Mouse (Mus musculus) mature B cell (primary cell): ENCODE data around the gene Cdhr4.

Experiments
- in situ Hi-C: fragments of 300-500 bp; cut with MboI; formaldehyde crosslinking; loops from 2 replicates; pipeline ENCODE4 v1.14.3; 2019

Gene Cdhr4

DNA sequence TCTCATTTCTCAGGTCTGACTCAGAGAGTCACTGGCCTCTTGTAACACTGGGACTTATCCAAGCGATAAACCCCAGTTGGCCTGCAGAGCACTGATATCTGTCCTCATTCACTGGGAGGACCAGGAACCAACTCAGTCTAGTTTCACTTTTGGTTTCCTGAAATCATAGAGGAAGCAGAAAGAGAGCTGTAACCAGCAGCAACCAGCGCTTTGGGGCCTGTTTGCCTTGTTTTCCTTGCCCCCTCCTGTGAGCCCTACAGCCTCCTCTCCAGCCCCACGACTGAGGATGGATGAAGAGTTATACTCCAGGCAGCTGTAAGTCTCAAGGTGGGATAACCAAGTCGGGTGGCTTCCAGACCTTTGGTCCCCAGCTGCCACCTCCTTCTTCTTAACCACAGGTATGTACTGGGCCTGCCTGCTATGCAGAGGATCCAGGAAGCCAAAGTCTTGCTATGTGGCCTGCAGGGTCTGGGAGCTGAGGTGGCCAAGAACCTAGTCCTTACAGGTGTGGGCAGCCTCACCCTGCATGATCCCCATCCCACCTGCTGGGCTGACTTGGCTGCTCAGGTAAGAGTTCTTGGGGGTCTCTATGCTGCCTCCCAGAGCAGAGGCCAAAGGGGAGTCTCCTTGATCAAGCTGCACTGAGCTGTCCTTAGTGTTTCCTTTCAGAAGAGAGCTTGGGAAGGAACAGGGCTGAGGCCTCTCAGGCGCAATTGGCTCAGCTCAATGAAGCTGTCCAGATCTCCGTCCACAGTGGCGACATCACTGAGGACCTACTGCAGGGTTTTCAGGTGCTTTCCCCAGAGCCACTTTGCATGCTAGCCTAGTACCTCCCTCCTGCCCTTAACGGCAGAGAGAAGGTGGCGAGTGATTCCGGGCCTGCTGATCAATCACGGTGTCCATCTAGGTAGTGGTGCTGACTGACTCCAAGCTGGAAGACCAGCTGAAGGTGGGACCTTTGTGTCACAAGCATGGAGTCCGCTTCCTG is 16.6 kb upstream of the Cdhr4 start, which contains the start of gene Uba7:
TSS of gene Uba7 (plus strand) at position 107 of the 988 bp plus-strand sequence.
- in situ Hi-C loops, result no loop called here

DNA sequence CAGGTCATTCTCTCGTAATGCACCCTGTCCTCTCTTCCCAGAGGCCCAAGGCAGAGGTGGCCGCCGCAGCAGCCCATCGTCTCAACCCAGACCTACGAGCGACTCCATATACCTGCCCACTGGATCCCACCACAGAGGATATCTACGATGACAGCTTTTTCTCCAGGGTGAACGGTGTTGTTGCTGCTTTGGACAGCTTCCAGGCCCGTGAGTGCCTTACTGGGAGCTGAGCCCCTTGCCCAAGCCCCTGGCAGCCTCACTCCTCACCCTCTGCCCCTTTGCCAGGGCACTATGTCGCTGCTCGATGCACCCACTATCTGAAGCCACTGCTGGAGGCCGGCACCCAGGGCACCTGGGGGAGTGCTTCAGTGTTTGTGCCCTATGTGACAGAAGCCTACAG is 13.5 kb upstream of the Cdhr4 start:
- in situ Hi-C loops, result no loop called here

DNA sequence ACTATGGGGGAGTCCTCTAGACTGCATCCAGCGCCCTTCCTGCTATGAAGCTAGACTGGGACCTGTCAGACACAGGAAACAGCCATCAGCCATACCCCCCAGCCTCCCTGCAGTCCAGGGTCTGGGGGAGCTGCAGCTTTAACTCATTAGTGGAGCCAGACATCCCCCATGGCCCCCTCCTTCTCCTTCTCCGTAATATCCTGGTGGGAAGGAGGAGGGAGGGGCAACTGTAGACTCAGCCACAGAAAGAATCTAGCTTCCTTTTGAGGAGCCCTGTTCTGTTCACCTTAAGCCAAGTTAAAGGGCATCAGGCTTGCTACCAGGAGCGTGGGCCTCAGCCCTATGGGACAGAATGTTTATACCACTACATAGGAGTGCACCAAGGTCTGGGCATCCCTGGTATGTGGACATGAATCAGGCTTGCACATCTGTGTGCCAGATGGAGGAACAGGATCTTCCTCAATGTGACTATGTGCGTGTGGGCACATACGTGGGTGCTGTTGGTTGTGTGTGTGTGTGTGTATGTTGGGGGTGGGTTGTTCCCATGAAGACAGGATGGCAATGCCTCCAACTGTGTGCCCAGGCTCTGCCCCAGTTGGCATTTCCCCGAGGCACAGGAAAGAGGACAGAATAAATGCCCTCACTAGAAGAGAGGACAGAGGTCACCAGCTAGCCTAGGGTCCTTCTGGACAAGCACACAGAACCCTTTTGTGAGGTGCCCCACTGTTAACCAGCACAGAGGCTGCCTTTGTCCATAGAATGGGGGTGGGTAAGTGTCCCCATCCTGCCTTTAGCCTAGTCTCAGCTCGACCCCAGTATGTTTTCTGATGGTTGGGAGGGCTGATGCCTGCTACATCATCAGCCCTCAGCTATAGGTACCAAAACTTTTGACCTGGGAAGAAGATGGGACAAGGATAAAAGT is 10.4 kb upstream of the Cdhr4 start:
- in situ Hi-C loops, result no loop called here

DNA sequence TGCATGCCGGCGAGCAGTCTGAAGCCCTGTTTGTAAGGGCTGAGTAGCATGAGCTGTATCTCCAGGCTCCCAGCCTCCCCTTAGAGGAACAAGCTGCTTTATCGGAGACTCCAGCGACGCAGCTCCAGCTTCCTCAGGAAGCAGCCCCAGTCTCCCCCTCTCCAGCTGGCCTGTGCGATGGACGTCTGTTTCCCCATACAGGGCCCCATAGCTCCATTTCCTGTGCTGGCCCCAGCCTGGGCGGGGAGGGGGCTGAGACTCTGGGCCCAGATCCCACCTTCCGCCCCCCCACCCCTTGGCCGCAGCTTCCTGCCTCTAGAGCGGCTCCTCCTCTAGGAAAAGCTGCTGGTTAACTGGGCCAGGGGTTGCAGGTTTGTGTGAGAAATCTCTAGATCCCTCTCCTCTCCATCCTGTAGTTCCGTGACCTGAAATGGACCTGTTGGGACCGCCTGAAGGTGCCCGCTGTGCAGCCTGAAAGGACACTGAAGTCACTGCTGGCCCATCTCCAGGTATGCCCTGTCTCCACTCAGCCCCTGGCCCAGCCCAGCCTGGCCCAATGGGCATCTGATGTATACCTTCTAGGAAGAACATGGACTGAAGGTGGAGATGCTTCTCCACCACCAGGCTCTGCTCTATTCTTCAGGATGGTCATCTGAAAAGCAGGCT is 9.5 kb upstream of the Cdhr4 start, which contains the start of gene Gm20661:
TSS of gene Gm20661 (plus strand) at position 378 of the 666 bp plus-strand sequence.
- in situ Hi-C loops, result no loop called here

DNA sequence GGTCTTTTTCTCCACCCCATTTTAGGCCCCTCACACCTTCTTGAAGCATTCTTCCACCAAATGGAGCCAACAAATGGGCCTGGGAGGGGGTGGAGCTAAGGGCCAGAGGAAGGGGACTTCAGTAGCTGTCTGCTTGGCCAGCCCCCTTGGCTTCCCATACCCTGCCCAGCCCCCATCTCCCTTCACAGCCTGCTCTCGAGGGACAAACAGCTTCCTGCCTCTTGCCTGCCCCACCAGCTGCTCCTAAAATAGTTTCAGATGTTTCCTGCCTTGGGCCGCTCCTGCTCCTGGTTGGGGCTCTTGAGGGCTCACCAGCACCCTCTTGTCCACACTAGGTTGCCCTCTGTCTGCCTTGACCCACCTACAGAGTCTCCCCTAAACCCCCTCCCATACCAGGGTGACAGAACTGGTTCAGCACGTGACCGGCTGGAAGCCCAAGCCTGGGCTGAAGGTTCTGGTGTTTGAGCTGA is 8.8 kb upstream of the Cdhr4 start:
- in situ Hi-C loops, result no loop called here

DNA sequence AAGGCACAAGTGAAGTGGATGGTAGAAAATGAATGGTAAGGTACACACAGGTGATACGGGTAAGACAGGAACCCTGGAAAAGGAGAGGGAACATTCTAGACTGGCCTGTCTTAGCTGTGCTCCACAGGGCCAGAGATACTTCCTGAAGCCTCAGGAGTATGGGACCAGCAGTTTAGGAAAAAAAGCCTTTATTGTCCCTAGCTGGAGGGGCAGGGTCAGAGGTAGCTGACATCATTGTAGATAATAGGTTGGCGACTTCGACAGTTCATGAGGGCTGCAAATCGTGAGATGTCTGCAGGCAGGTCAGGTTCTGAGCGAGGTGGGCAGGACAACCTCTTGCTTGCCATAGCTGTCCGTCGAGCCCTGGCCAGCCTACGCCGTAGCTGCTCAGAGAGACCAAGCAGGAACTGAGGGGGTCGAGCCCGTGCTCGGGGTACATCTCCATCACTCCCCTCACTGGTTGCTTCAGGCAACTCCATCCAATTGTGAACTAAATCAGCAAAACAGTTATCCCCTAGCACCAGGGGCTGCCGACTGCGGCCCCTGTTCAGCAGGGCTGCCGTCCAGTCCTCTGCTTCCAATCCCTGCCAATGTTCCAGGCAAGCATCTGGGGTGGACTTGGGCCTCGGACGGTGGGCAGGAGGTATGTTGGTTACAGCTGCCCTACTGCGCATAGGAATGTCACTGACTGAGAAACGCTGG is 8.1 kb upstream of the Cdhr4 start:
- in situ Hi-C loops, result no loop called here

DNA sequence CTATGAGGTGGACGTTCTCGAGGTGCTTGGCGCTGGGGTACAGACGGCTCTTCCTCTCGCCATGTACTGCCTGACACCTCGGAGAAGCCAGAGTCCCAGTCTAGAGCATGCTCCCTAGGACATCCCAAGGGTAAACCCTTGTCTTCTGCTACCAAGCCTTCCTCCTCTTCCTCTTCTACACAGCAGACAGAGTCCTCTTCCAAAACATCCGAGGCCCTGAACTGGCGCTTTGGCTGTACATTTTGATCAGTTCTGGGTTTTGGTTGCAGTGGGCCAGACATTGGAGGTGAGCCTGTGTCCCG is 7.6 kb upstream of the Cdhr4 start:
- in situ Hi-C loops, result no loop called here

DNA sequence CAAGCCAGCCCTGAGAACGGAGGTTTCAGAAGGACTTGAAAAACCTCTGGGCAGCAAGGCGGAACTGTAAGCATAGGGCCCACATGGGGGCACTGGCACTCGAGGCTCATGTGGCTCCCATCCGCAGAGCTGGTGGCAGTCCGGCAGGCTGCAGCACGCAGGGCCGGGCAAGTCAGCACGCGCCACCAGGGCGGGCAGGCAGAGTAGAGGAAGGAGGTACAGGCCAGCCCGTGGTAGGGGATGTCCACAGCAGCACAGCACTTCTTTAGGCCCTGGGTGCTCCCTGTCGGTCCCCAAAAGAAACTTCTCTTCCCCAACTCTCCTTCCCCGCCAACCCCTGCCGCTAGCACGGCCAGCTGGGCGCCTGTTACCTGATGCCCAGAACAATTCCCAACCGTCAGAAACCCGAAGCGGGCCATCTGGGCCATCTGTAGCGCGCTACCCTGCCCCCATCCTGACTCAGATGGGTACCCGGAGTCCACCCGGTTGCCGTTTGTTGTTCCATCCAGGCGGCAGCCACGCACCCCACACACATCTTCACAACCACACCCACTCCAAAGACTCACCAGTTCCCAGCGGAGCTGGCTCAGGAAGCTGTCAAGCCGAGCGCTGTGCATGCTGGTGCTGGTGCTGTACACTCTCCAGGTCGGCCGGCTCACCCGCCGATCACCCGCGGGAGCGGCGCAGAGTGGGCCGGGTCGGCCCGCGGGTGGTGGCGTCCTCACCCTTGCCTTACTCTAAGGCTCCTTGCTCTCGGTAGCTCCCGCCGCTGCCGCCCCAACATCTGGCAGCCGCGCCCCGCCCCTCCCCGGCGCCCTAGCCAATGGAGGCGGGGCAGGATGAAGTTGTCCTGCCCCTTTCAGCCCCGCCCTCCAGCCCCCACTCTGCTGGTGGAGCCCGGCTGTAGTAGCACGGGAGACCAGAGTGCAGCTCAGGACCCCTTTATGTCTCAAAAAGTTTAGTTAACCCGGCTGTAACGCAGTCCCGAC is 6.9 kb upstream of the Cdhr4 start, which contains the start of gene Inka1:
TSS of gene Inka1 (minus strand) at position 749 of the 989 bp plus-strand sequence.
- in situ Hi-C loops, result no loop called here

DNA sequence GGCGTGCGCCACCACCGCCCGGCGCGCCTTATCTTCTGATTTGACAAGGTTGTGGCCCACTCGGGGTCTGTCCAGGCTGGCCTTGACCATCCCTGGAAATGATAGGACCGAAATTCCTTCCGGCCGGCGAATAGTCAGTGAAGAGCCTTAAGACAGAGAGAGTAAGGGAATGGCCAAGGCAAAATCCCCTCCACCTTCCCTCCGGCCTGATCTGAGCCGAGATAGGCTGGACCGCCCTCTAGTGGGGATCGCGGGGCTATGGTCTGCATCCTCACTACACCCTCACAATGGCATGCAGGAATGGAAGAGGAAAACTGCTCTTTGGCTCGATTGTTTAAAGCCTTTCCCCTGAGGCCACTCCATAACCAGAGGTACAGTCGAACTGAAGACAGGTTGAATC is 5.9 kb upstream of the Cdhr4 start:
- in situ Hi-C loops, result no loop called here

DNA sequence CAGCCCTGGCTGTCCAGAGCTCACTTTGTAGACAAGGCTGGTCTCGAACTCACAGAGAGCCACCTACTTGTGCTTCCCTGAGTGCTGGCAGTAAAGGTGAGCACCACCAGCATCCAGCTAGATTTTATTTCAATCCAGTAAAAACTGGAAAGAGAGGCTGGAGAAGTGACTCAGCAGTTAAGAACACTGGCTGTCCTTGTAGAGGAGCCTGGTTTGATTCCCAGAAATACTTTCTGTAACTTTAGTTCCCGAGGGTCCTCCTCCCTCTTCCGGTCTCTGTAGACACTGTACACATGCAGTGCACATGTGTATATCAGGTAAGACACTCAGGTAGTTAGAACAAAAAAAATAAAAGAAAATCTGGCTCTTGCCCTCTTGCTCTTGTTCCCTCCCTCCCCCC is 4.3 kb upstream of the Cdhr4 start:
- in situ Hi-C loops, result no loop called here

DNA sequence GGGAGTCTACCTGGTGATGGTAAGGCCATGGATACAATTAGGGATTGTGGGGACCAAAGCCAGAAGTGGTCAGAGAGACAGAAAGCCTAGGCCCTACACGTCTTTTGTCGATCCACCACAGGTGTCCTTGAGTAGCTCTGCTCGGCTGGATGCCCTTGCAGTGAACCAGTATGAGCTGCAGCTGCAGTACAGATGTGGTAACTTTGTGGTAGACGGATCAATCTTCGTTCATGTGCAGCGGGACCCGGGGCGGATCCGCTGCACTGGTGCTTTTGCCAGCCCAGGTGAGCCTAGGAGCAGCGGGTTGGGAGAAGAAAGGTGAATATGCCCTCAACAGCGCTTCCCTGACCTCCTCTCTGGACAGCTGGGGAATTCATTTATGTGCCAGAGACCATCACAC is 716 bp downstream of the Cdhr4 start:
- in situ Hi-C loops, result no loop called here

DNA sequence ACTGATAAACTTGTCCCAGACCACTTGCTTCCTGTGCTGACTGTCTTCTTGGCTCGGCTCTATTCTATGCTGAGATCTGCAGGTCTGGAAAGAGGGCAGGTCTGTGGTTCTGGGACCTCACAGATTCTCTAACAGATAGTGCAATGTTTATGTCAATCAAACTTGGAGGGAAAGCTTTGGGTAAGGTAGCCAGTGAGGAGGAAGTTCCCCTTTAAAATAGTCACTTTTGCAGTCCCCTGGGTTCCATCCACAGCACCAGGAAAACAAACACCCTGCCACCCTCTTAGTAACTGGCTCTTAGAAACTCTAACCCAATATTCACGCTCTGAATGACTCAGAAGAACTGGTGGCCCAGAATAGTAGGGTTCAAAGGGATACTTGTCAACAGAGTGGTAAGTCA is 2.2 kb downstream of the Cdhr4 start:
- in situ Hi-C loops, result no loop called here

DNA sequence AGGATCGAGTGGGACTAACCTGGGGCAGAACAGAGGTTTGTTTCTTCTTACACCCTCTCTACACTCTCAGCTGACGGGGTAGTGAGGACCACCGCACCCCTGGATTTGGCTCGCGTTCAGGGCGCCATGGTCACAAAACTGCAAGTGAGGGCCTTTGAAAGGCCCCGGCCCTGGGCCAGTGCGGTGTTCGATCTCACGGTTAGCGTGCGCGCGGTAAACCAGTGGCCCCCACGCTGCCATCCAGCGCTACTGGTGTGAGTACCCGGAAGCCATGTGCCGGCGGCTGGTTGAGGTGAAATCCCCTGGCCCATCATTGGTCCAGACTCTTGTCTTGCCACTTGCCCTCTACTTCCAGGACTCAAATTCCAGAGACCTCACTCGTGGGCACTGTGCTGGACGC is 3.2 kb downstream of the Cdhr4 start:
- in situ Hi-C loops, result no loop called here

DNA sequence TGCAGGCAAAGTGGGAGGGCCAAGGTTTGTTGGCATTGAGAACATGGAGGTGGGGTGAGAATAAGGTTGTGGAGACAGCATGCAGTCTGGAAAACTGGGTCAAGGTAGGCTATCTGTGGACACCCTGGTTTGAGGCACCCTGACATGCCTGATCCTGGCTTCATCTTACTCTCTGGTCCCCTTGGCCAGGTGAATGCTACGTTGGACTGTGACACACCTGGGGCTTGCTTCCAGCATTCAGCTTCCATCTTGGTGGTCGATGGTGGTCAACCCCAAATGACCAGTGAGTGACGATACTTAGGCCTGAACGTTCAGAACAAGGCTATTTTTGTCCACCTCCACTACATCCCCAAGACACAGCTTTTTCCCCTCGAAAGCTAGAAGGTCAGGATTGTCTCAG is 3.8 kb downstream of the Cdhr4 start, which contains the start of gene Gm20662:
TSS of gene Gm20662 (plus strand) at position 301 of the 400 bp plus-strand sequence.
- in situ Hi-C loops, result no loop called here

DNA sequence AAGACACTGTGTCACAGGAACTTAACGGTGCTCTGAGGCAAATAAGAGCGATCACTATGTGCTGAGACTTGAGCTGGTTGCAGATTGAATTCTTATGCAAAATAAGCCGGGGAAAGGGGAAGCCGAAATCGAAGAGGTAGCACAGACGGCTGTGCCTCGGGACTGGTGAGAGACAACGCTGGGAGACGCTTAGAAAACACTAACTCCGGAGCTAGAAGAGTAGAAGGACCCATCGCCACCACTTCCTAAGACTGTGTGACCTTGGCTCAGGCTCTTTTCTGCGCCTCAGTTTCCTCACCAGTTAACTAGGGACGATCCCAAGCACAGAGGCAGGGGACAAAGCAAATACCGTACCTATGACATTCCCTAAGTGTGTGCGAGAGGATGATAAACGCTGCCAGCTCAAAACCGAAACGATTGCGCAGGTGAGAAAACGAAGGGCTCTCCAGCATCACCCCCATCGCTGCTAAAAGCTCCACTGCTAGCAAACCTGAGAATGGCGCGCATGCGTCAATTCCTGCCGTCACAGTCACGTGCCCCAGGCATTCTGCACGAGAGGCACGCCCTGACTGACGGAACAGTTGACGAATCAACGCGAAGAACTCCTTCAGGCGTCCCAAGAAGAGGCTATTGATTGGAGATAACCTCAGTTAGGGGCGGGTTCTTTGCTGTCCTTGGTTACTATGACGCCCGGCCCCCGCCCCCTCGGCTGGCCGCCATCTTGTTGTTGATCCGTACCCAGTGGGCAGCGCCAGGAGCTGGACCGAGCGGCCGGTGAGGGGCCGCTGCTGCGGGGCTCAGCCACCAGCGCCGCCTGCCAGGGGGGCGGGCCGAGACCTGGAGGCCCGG is 9.8 kb downstream of the Cdhr4 start, which contains the start of gene Ip6k1:
TSS of gene Ip6k1 (plus strand) at position 580 of the 849 bp plus-strand sequence.
- in situ Hi-C loops, result no loop called here

DNA sequence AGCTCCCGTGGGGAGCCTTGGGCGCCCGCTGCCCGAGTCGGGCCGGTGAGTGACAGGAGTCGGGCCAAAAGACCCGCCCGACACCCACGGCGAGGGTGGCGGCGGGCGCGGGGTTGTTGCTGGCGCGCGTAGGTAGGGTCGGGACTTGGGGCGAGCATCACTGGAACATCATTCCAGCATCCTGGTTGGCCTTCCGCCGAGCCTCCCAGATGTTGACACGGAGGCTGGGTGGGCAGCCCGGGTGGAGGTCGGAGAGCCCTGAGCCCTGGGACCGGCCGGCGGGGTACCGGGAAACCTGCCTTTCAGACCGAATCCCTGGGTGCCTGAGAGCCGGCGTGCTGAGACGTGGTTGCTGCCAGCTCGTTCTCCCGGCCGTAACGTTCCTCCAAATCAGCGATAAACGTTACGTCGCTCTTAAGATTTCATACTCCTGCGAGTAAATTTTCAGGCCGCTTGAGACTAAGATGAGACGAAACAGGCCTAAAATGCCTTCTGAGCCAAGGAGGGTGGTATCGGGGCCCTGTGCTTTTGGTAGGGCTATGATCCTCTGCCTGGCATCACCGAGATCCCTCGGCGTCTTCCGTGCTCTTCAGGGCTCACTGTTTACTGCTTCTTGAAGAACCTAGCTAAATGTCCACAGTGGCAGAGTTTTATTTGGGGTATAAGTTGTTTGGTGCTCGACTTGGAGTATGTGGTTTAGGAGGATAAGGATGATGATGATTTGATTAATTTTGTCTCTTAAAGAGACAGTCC is 10.7 kb downstream of the Cdhr4 start:
- in situ Hi-C loops, result no loop called here

DNA sequence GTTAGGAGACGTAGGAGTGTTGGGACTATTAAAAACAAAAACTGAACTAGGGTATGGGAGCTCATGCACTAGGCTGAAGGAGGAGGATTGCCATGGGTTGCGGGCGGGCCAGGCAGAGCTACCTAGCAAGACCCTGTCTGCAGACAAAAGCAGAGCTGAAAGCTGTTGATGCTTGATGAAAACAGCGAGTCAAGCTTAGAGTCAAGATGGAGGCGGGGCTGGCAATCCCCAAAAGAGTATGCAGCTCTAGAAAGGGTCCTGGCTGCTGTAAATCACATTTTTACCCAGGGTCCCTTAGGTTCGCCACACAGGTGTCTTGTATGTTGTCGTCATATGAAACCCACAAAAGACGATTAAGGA is 11.2 kb downstream of the Cdhr4 start:
- in situ Hi-C loops, result no loop called here

DNA sequence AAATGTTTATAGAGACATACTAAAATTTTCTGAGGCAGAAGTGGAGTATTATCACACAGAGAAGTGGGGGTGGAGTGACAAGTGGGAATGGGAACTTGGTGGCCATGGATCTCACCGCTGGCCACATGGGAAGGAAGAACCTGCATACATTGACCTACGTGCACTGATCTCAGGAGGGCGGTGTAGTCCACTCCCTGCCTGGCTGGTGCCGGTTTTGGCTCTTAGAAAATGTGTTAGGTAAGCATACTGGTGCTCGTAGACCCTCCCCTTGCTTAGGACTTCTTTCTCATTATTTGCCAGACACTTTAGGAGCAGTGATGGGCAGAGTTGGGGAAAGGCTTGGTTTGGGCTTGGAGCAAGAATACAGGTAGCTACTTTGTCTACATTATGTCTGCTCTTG is 15.7 kb downstream of the Cdhr4 start:
- in situ Hi-C loops, result no loop called here
